Mouse (Mus musculus): ENCODE data around the gene AI597479. TPM values are rescaled to one million over a fixed set of nuclear protein-coding genes. Genes with fewer than 3 reads are reported as not detected.
"Not testable (repeated sequence)": the region's sequence is repeated elsewhere in the genome, so short reads cannot be mapped to it uniquely, and the experiment has no call there.

Gene AI597479
- polyA plus RNA-seq, 1 experiment, result 0.02 TPM

- no peaks in the 10 kb centered on the region for H3K27me3 ChIP-seq (ENCODE audit: control insufficient read depth)
- H3K4me3 ChIP-seq (replicated peaks), result no peak overlapping the region
- peaks cover 44% of the 10 kb centered on the region for H3K36me3 ChIP-seq (ENCODE audit: control insufficient read depth)
Measured at GRCm38 (mm10) chr1:43117435-43117834, 18.9 kb downstream of the AI597479 start.

GRCm38 (mm10) chr1:43120950-43121349, 22.4 kb downstream of the AI597479 start:
- no peak for TF ChIP-seq GATA1 (IDR thresholded peaks at IDR 0.05; ENCODE audit: low read length)
- TF ChIP-seq TAL1 (IDR thresholded peaks at IDR 0.05; ENCODE audit: low read length), result no peak
- Histone ChIP-seq H3K36me3 (ENCODE audit: control insufficient read depth) (peaks cover 19% of the 10 kb centered on the region), H3K4me3 (replicated peaks) (no peak overlapping the region), H3K4me1 (ENCODE audit: control insufficient read depth) (no peaks in the 10 kb centered on the region), H3K27me3 (ENCODE audit: control insufficient read depth) (no peaks in the 10 kb centered on the region), H3K9me3 (ENCODE audit: control insufficient read depth, low read length) (0 out of 2 replicates have a peak, but pooled peaks cover 2% of the 10 kb centered on the region)

More at GRCm38 (mm10) chr1:43117435-43117834, 18.9 kb downstream of the AI597479 start:
- Histone ChIP-seq H3K9me3 (ENCODE audit: control insufficient read depth, low read length) (0 out of 2 replicates have a peak, but pooled peaks cover 2% of the 10 kb centered on the region), H3K4me1 (ENCODE audit: control insufficient read depth) (peaks cover 3% of the 10 kb centered on the region; the same call in 1 of the 2 replicates)
- TF ChIP-seq TAL1 (IDR thresholded peaks at IDR 0.05; ENCODE audit: low read length), result no peak
- no peak for TF ChIP-seq GATA1 (IDR thresholded peaks at IDR 0.05; ENCODE audit: low read length)

- H3K36me3 ChIP-seq (ENCODE audit: control insufficient read depth), result peaks cover 9% of the 10 kb centered on the region
- H3K9me3 ChIP-seq (ENCODE audit: control insufficient read depth, low read length), result no peaks in the 10 kb centered on the region
- no peaks in the 10 kb centered on the region for H3K4me1 ChIP-seq (ENCODE audit: control insufficient read depth)
- TF ChIP-seq TAL1 (IDR thresholded peaks at IDR 0.05; ENCODE audit: low read length) (no peak), GATA1 (IDR thresholded peaks at IDR 0.05; ENCODE audit: low read length) (no peak)
- no peaks in the 10 kb centered on the region for H3K27me3 ChIP-seq (ENCODE audit: control insufficient read depth)
- no peak overlapping the region for H3K4me3 ChIP-seq (replicated peaks)
Measured at GRCm38 (mm10) chr1:43122616-43123015, 24.1 kb downstream of the AI597479 start.

- TF ChIP-seq TAL1 (IDR thresholded peaks at IDR 0.05; ENCODE audit: low read length) (no peak), GATA1 (IDR thresholded peaks at IDR 0.05; ENCODE audit: low read length) (no peak)
- no peaks in the 10 kb centered on the region for H3K9me3 ChIP-seq (ENCODE audit: control insufficient read depth, low read length)
- H3K4me1 ChIP-seq (ENCODE audit: control insufficient read depth), result no peaks in the 10 kb centered on the region
- H3K36me3 ChIP-seq (ENCODE audit: control insufficient read depth), result no peaks in the 10 kb centered on the region
- H3K27me3 ChIP-seq (ENCODE audit: control insufficient read depth), result no peaks in the 10 kb centered on the region
- no peak overlapping the region for H3K4me3 ChIP-seq (replicated peaks)
Measured at GRCm38 (mm10) chr1:43124726-43125125, 26.2 kb downstream of the AI597479 start.

GRCm38 (mm10) chr1:43127196-43127595, 28.7 kb downstream of the AI597479 start:
- H3K27me3 ChIP-seq (ENCODE audit: control insufficient read depth), result no peaks in the 10 kb centered on the region
- TF ChIP-seq TAL1 (IDR thresholded peaks at IDR 0.05; ENCODE audit: low read length) (no peak), GATA1 (IDR thresholded peaks at IDR 0.05; ENCODE audit: low read length) (no peak)
- H3K9me3 ChIP-seq (ENCODE audit: control insufficient read depth, low read length), result no peaks in the 10 kb centered on the region
- no peaks in the 10 kb centered on the region for H3K4me1 ChIP-seq (ENCODE audit: control insufficient read depth)
- no peak overlapping the region for H3K4me3 ChIP-seq (replicated peaks)
- H3K36me3 ChIP-seq (ENCODE audit: control insufficient read depth), result no peaks in the 10 kb centered on the region

- Histone ChIP-seq H3K9me3 (ENCODE audit: control insufficient read depth, low read length) (no peaks in the 10 kb centered on the region), H3K36me3 (ENCODE audit: control insufficient read depth) (no peaks in the 10 kb centered on the region), H3K4me1 (ENCODE audit: control insufficient read depth) (no peaks in the 10 kb centered on the region), H3K4me3 (replicated peaks) (no peak overlapping the region), H3K27me3 (ENCODE audit: control insufficient read depth) (no peaks in the 10 kb centered on the region)
- TF ChIP-seq GATA1 (IDR thresholded peaks at IDR 0.05; ENCODE audit: low read length) (no peak), TAL1 (IDR thresholded peaks at IDR 0.05; ENCODE audit: low read length) (no peak)
Measured at GRCm38 (mm10) chr1:43127820-43128610, 29.5 kb downstream of the AI597479 start.

- Histone ChIP-seq H3K27me3 (ENCODE audit: control insufficient read depth) (no peaks in the 10 kb centered on the region), H3K4me3 (replicated peaks) (no peak overlapping the region), H3K4me1 (ENCODE audit: control insufficient read depth) (no peaks in the 10 kb centered on the region), H3K36me3 (ENCODE audit: control insufficient read depth) (no peaks in the 10 kb centered on the region), H3K9me3 (ENCODE audit: control insufficient read depth, low read length) (no peaks in the 10 kb centered on the region)
- TF ChIP-seq GATA1 (IDR thresholded peaks at IDR 0.05; ENCODE audit: low read length), result no peak
- no peak for TF ChIP-seq TAL1 (IDR thresholded peaks at IDR 0.05; ENCODE audit: low read length)
Measured at GRCm38 (mm10) chr1:43130219-43130981, 31.9 kb downstream of the AI597479 start.

GRCm38 (mm10) chr1:43131591-43131990, 33.1 kb downstream of the AI597479 start:
- Histone ChIP-seq H3K27me3 (ENCODE audit: control insufficient read depth) (no peaks in the 10 kb centered on the region), H3K9me3 (ENCODE audit: control insufficient read depth, low read length) (no peaks in the 10 kb centered on the region), H3K36me3 (ENCODE audit: control insufficient read depth) (no peaks in the 10 kb centered on the region), H3K4me1 (ENCODE audit: control insufficient read depth) (no peaks in the 10 kb centered on the region), H3K4me3 (replicated peaks) (no peak overlapping the region)
- TF ChIP-seq TAL1 (IDR thresholded peaks at IDR 0.05; ENCODE audit: low read length) (no peak), GATA1 (IDR thresholded peaks at IDR 0.05; ENCODE audit: low read length) (no peak)

GRCm38 (mm10) chr1:43136488-43137029, 38.0 kb downstream of the AI597479 start:
- H3K36me3 ChIP-seq (ENCODE audit: control insufficient read depth); H3K9me3 ChIP-seq (ENCODE audit: control insufficient read depth, low read length); H3K4me1 ChIP-seq (ENCODE audit: control insufficient read depth); H3K27me3 ChIP-seq (ENCODE audit: control insufficient read depth); H3K4me3 ChIP-seq (replicated peaks): not testable (repeated sequence)

All from erythroblast, embryonic 14.5 days (primary cell).